Mouse (Mus musculus): Measurements from ENCODE around the gene Itgad. TPM values are rescaled to one million over a fixed set of nuclear protein-coding genes. Genes with fewer than 3 reads are reported as not detected.

Gene Itgad
- polyA plus RNA-seq (2016; fragmentation: Nextera tagmentation; extraction: Ambion mirVana), result not detected in 2 replicates

- no peaks in the 10 kb centered on the region for H3K9me3 ChIP-seq
- 93% methylated on average over 21 of the region's 21 CpGs for WGBS
These were observed at the start of gene Itgad for GRCm38 (mm10) chr7:128154076-128154475. Gene Itgad, plus strand, starts transcription at chr7:128154376.

DNA sequence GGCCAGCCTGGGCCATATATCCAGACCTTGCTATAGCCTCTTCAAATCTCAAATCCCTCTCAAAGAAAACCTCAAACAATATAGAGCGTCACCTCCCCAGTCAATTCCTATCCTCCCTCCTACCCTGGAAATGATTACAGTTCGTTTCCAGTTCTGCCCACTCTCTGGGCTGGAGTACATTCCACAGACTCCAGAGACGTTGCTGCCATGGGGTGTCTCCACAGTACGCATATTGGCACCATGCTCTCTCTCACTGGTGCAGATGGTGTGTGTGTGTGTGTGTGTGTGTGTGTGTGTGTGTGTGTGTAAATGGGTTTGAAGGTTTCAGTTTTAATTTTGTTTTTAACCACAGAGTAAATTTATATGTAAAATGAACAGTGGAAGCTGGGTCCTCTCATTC lies 48.9 kb upstream of the Itgad start:
- DNase-seq (ENCODE audit: low spot score), result no peak
- H3K27ac ChIP-seq, result no peak overlapping the region
- 82% methylated on average over 4 of the region's 4 CpGs for WGBS
- no peak overlapping the region for H3K4me3 ChIP-seq
- no peaks in the 10 kb centered on the region for H3K27me3 ChIP-seq (ENCODE audit: insufficient read depth, poor library complexity, severe bottlenecking)
- no peaks in the 10 kb centered on the region for H3K4me1 ChIP-seq (replicated peaks)
- no peaks in the 10 kb centered on the region for H3K9me3 ChIP-seq
- H3K36me3 ChIP-seq, result no peaks in the 10 kb centered on the region

More at GRCm38 (mm10) chr7:128154076-128154475, at the start of gene Itgad:
- Histone ChIP-seq H3K27me3 (ENCODE audit: insufficient read depth, poor library complexity, severe bottlenecking) (no peaks in the 10 kb centered on the region), H3K4me3 (no peak within 1 kb of the TSS), H3K4me1 (replicated peaks) (no peaks in the 10 kb centered on the region), H3K36me3 (no peaks in the 10 kb centered on the region), H3K27ac (no peak within 1 kb of the TSS)
- DNase-seq (ENCODE audit: low spot score), result no peak

DNA sequence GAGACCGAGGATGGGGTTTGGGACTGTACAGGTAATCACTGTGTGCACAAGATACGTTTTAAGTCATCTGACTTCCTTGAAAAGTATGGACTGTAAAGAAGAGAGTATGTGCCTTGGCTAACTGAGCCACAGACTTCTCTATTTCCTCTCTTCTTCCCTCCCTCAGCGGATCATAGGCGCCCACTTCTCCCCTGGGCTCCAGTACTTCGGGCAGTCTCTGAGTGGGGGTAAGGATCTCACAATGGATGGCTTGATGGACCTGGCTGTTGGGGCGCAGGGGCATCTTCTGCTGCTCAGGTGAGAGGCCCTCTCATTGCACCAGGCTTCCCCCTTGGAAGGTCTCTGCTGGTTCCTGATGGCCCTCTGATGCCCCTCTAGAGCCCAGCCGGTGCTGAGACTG lies 46.7 kb upstream of the Itgad start:
- no peak overlapping the region for H3K27ac ChIP-seq
- no peaks in the 10 kb centered on the region for H3K36me3 ChIP-seq
- no peaks in the 10 kb centered on the region for H3K27me3 ChIP-seq (ENCODE audit: insufficient read depth, poor library complexity, severe bottlenecking)
- no peaks in the 10 kb centered on the region for H3K9me3 ChIP-seq
- DNase-seq (ENCODE audit: low spot score), result no peak
- no peaks in the 10 kb centered on the region for H3K4me1 ChIP-seq (replicated peaks)
- no peak overlapping the region for H3K4me3 ChIP-seq
- 89% methylated on average over 7 of the region's 7 CpGs for WGBS

- 83% methylated on average over 2 of the region's 2 CpGs for WGBS
These were observed 43.9 kb upstream of the Itgad start for GRCm38 (mm10) chr7:128110314-128110713.

DNA sequence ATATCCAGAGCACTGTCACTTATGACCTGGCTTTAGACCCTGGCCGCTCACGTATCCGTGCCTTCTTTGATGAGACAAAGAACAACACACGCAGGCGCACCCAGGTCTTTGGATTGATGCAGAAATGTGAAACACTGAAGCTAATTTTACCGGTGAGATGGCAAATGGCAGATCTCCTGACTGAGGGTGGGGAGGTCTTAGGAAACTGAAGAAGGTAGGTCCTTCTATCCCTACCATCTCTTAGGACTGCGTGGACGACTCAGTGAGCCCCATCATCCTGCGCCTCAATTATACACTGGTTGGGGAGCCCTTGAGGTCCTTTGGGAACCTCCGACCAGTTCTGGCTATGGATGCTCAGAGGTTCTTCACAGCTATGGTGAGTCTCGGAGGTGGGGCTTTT lies 42.0 kb upstream of the Itgad start:
- no peak for DNase-seq (ENCODE audit: low spot score)
- Histone ChIP-seq H3K36me3 (no peaks in the 10 kb centered on the region), H3K9me3 (no peaks in the 10 kb centered on the region), H3K27ac (no peak overlapping the region), H3K4me1 (replicated peaks) (0 out of 2 replicates have a peak, but pooled peaks cover 2% of the 10 kb centered on the region), H3K27me3 (ENCODE audit: insufficient read depth, poor library complexity, severe bottlenecking) (no peaks in the 10 kb centered on the region), H3K4me3 (no peak overlapping the region)
- 89% methylated on average over 11 of the region's 11 CpGs for WGBS

More at GRCm38 (mm10) chr7:128110314-128110713, 43.9 kb upstream of the Itgad start:
- Histone ChIP-seq H3K36me3 (no peaks in the 10 kb centered on the region), H3K27ac (no peak overlapping the region), H3K4me1 (replicated peaks) (no peaks in the 10 kb centered on the region), H3K9me3 (no peaks in the 10 kb centered on the region), H3K27me3 (ENCODE audit: insufficient read depth, poor library complexity, severe bottlenecking) (no peaks in the 10 kb centered on the region), H3K4me3 (no peak overlapping the region)
- DNase-seq (ENCODE audit: low spot score), result no peak

GRCm38 (mm10) chr7:128114371-128115105 lies 39.6 kb upstream of the Itgad start:
- Histone ChIP-seq H3K4me3 (no peak overlapping the region), H3K27ac (no peak overlapping the region), H3K27me3 (ENCODE audit: insufficient read depth, poor library complexity, severe bottlenecking) (no peaks in the 10 kb centered on the region), H3K36me3 (no peaks in the 10 kb centered on the region), H3K9me3 (no peaks in the 10 kb centered on the region), H3K4me1 (replicated peaks) (0 out of 2 replicates have a peak, but pooled peaks cover 3% of the 10 kb centered on the region)
- 93% methylated on average over 11 of the region's 11 CpGs for WGBS
- no peak for DNase-seq (ENCODE audit: low spot score)

- no peak overlapping the region for H3K27ac ChIP-seq
- H3K4me3 ChIP-seq, result no peak overlapping the region
- no peaks in the 10 kb centered on the region for H3K9me3 ChIP-seq
- no peaks in the 10 kb centered on the region for H3K36me3 ChIP-seq
- WGBS, result 79% methylated on average over 5 of the region's 5 CpGs
- DNase-seq (ENCODE audit: low spot score), result no peak
- H3K27me3 ChIP-seq (ENCODE audit: insufficient read depth, poor library complexity, severe bottlenecking), result no peaks in the 10 kb centered on the region
- H3K4me1 ChIP-seq (replicated peaks), result 0 out of 2 replicates have a peak, but pooled peaks cover 3% of the 10 kb centered on the region
These were observed 38.8 kb upstream of the Itgad start for GRCm38 (mm10) chr7:128115211-128115958.

GRCm38 (mm10) chr7:128116396-128116795 lies 37.8 kb upstream of the Itgad start:
- Histone ChIP-seq H3K36me3 (no peaks in the 10 kb centered on the region), H3K9me3 (no peaks in the 10 kb centered on the region), H3K4me1 (replicated peaks) (0 out of 2 replicates have a peak, but pooled peaks cover 3% of the 10 kb centered on the region), H3K4me3 (no peak overlapping the region), H3K27me3 (ENCODE audit: insufficient read depth, poor library complexity, severe bottlenecking) (no peaks in the 10 kb centered on the region), H3K27ac (no peak overlapping the region)
- 96% methylated on average over 5 of the region's 5 CpGs for WGBS
- no peak for DNase-seq (ENCODE audit: low spot score)

GRCm38 (mm10) chr7:128119726-128120490 lies 34.3 kb upstream of the Itgad start:
- H3K36me3 ChIP-seq, result no peaks in the 10 kb centered on the region
- no peaks in the 10 kb centered on the region for H3K27me3 ChIP-seq (ENCODE audit: insufficient read depth, poor library complexity, severe bottlenecking)
- 89% methylated on average over 6 of the region's 6 CpGs for WGBS
- no peak for DNase-seq (ENCODE audit: low spot score)
- H3K9me3 ChIP-seq, result no peaks in the 10 kb centered on the region
- H3K4me1 ChIP-seq (replicated peaks), result 0 out of 2 replicates have a peak, but pooled peaks cover 3% of the 10 kb centered on the region
- H3K4me3 ChIP-seq, result no peak overlapping the region
- H3K27ac ChIP-seq, result no peak overlapping the region

- no peaks in the 10 kb centered on the region for H3K9me3 ChIP-seq
- H3K27me3 ChIP-seq (ENCODE audit: insufficient read depth, poor library complexity, severe bottlenecking), result no peaks in the 10 kb centered on the region
- H3K4me1 ChIP-seq (replicated peaks), result no peaks in the 10 kb centered on the region
- 84% methylated on average over 8 of the region's 8 CpGs for WGBS
- no peaks in the 10 kb centered on the region for H3K36me3 ChIP-seq
- no peak within 1 kb of the TSS for H3K27ac ChIP-seq
- no peak for DNase-seq (ENCODE audit: low spot score)
- no peak within 1 kb of the TSS for H3K4me3 ChIP-seq
These were observed 25.1 kb upstream of the Itgad start, which contains the start of gene Itgax for GRCm38 (mm10) chr7:128128741-128129720. Gene Itgax, plus strand, starts transcription at chr7:128129547.

DNA sequence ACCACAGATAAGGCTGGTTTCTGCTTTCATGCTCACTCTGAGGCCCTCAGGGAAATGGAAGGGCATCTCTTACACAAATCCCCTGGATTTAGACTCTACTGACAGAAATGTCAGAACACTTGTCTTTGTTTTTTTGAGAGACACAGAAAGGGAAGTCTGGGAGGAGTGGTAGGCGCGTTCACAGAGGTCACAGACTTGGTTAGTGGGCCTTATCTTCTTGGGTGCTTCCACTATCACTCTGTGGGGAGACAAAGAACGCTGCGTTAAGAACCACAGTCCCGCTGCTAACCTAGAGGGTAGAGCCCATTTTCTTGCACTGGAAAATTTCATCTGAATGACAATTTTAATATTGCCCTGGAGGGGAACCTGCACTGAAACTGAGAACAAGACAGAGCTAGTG lies 22.0 kb upstream of the Itgad start:
- H3K4me1 ChIP-seq (replicated peaks), result no peaks in the 10 kb centered on the region
- no peak for DNase-seq (ENCODE audit: low spot score)
- no peaks in the 10 kb centered on the region for H3K27me3 ChIP-seq (ENCODE audit: insufficient read depth, poor library complexity, severe bottlenecking)
- H3K9me3 ChIP-seq, result no peaks in the 10 kb centered on the region
- no peak overlapping the region for H3K27ac ChIP-seq
- H3K4me3 ChIP-seq, result no peak overlapping the region
- H3K36me3 ChIP-seq, result no peaks in the 10 kb centered on the region
- WGBS, result 94% methylated on average over 5 of the region's 5 CpGs

DNA sequence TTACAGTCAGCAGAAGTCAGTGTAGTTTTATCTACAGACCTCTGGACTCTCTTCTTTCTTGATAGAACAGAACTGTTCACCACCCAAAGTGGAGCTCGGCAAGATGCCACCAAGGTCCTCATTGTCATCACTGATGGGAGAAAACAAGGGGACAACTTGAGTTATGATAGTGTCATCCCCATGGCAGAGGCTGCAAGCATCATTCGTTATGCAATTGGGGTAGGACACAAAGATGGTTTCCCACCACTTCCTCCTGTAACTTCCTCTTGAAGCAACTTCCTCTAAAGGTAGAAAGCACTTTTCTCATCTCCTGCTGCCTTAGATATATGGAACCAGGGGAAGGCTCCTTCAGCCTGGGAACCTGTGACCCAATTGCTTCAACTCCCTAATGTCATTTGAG lies 20.6 kb upstream of the Itgad start:
- H3K36me3 ChIP-seq, result no peaks in the 10 kb centered on the region
- no peaks in the 10 kb centered on the region for H3K9me3 ChIP-seq
- H3K4me1 ChIP-seq (replicated peaks), result no peaks in the 10 kb centered on the region
- no peak for DNase-seq (ENCODE audit: low spot score)
- H3K27ac ChIP-seq, result no peak overlapping the region
- no peak overlapping the region for H3K4me3 ChIP-seq
- 87% methylated on average over 2 of the region's 2 CpGs for WGBS
- H3K27me3 ChIP-seq (ENCODE audit: insufficient read depth, poor library complexity, severe bottlenecking), result no peaks in the 10 kb centered on the region

Data from hindbrain, embryonic 10.5 days (tissue).